Mouse (Mus musculus) left cerebral cortex, adult 11 months (tissue): ENCODE results near the gene Map2k3.
A peak's percentile ranks its signal among the peaks of the same experiment; 100 is the strongest.
"Not testable (repeated sequence)": the region's sequence is repeated elsewhere in the genome, so short reads cannot be mapped to it uniquely, and the experiment has no call there.

ENCODE experiments used
- DNase-seq: peaks from one replicate; pipeline ENCODE4 v3.0.0; 2022; ENCODE audit warnings: low spot score

Gene Map2k3

GRCm38 (mm10) chr11:60931869-60932481, at the start of gene Map2k3:
Map2k3 (plus strand) TSS chr11:60932033.
- peak; percentile 94 for DNase-seq

- no peak for DNase-seq
Observed at GRCm38 (mm10) chr11:60882386-60882785, 49.4 kb upstream of the Map2k3 start.

- DNase-seq = not testable (repeated sequence)
Observed at GRCm38 (mm10) chr11:60886986-60887385, 44.8 kb upstream of the Map2k3 start.

GRCm38 (mm10) chr11:60889861-60890260, 42.0 kb upstream of the Map2k3 start:
- DNase-seq = no peak

- DNase-seq = no peak
Observed at GRCm38 (mm10) chr11:60890286-60890685, 41.5 kb upstream of the Map2k3 start.

GRCm38 (mm10) chr11:60890744-60891143, 41.1 kb upstream of the Map2k3 start:
- DNase-seq = no peak

GRCm38 (mm10) chr11:60895915-60896314, 35.9 kb upstream of the Map2k3 start:
- no peak for DNase-seq

GRCm38 (mm10) chr11:60902001-60902400, 29.8 kb upstream of the Map2k3 start:
- no peak for DNase-seq

GRCm38 (mm10) chr11:60902486-60902885, 29.3 kb upstream of the Map2k3 start:
- no peak for DNase-seq

GRCm38 (mm10) chr11:60903661-60904061, 28.2 kb upstream of the Map2k3 start:
- DNase-seq = no peak

- no peak for DNase-seq
Observed at GRCm38 (mm10) chr11:60905407-60906120, 26.3 kb upstream of the Map2k3 start.

GRCm38 (mm10) chr11:60906449-60906848, 25.4 kb upstream of the Map2k3 start:
- no peak for DNase-seq

GRCm38 (mm10) chr11:60908073-60908472, 23.8 kb upstream of the Map2k3 start:
- DNase-seq = no peak

GRCm38 (mm10) chr11:60909626-60910025, 22.2 kb upstream of the Map2k3 start:
- no peak for DNase-seq

- no peak for DNase-seq
Observed at GRCm38 (mm10) chr11:60912525-60912973, 19.3 kb upstream of the Map2k3 start.

GRCm38 (mm10) chr11:60913301-60914196, 18.3 kb upstream of the Map2k3 start:
- DNase-seq = peak; percentile 84

- no peak for DNase-seq
Observed at GRCm38 (mm10) chr11:60914491-60914890, 17.3 kb upstream of the Map2k3 start, which contains the start of gene Natd1. Natd1 (minus strand) TSS chr11:60914750.

GRCm38 (mm10) chr11:60915201-60915600, 16.6 kb upstream of the Map2k3 start:
- no peak for DNase-seq

- no peak for DNase-seq
Observed at GRCm38 (mm10) chr11:60920021-60920420, 11.8 kb upstream of the Map2k3 start.

GRCm38 (mm10) chr11:60922195-60922594, 9.6 kb upstream of the Map2k3 start:
- no peak for DNase-seq

- no peak for DNase-seq
Observed at GRCm38 (mm10) chr11:60922964-60923363, 8.9 kb upstream of the Map2k3 start.

GRCm38 (mm10) chr11:60924498-60924897, 7.3 kb upstream of the Map2k3 start:
- no peak for DNase-seq
